Mouse (Mus musculus): ENCODE measurements around the gene Fam214b.

DNA sequence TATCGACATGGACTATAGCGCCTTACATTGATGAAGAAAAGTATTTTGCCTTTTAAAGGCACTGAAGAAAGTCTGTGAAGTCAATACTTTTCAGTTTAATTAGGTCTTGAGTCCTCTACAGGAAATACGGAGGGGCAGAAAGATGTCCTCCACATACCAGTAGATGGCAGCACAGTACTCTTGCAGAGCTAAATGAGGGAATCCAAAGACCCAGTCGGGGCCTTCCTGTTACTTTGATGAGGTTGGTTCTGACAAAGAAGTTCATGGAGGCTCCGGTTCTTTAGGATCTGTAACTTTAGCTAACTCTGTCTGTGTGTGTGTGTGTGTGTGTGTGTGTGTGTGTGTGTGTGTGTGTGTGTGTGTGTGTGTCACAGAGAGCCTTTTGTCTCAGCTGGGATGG lies 1.2 kb upstream of the Fam214b start:
- TF ChIP-seq TAL1 (IDR thresholded peaks at IDR 0.05; ENCODE audit: low read length) (no peak), GATA1 (IDR thresholded peaks at IDR 0.05; ENCODE audit: low read length) (no peak)

Data from erythroblast, embryonic 14.5 days (primary cell).